Mouse (Mus musculus): ENCODE data around the gene Dpt.

- TF ChIP-seq POLR2A (IDR thresholded peaks at IDR 0.05; ENCODE audit: borderline replicate concordance, extremely low read depth, low read depth, low read length) (no peak), CTCF (IDR thresholded peaks at IDR 0.05; ENCODE audit: insufficient read depth, low read length) (no peak)
These were observed 28.5 kb downstream of the Dpt start for GRCm38 (mm10) chr1:164824896-164825295.

Measured in lung, adult 2 months (tissue).